Mouse (Mus musculus) kidney, adult 2 months (tissue): Measurements from ENCODE around the gene Elavl2. TPM values are rescaled to one million over a fixed set of nuclear protein-coding genes. Genes with fewer than 3 reads are reported as not detected.

Experiments
- DNase-seq: peaks from one replicate; pipeline ENCODE4 v3.0.0; 2021
- H3K27ac ChIP-seq: fragments of 200-500 bp; 2 replicates; pipeline ENCODE4 v1.5.1; 2012; ENCODE audit warnings: low read depth, low read length, control low read depth, inconsistent platforms; ENCODE audit not compliant: insufficient read depth
- H3K27me3 ChIP-seq: fragments of 200-500 bp; replicated peaks from 2 replicates; pipeline ENCODE4 v1.6.1; 2012; ENCODE audit warnings: mild to moderate bottlenecking, moderate library complexity, low read length, inconsistent platforms; ENCODE audit not compliant: control insufficient read depth, insufficient read depth
- H3K36me3 ChIP-seq: fragments of 200-500 bp; 2 replicates; pipeline ENCODE4 v1.6.1; 2012; ENCODE audit warnings: mild to moderate bottlenecking, moderate library complexity, low read length, inconsistent platforms; ENCODE audit not compliant: control insufficient read depth, insufficient read depth
- H3K4me1 ChIP-seq: fragments of 200-500 bp; 2 replicates; pipeline ENCODE4 v1.6.1; 2011; ENCODE audit warnings: low read length; ENCODE audit not compliant: control insufficient read depth, insufficient read depth
- H3K4me3 ChIP-seq: fragments of 200-500 bp; 2 replicates; pipeline ENCODE4 v1.5.1; 2011; ENCODE audit warnings: mild to moderate bottlenecking, low read depth, low read length, control low read depth; ENCODE audit not compliant: insufficient read depth
- CTCF ChIP-seq: fragments of 200-500 bp; conservative IDR thresholded peaks from 2 replicates; pipeline ENCODE4 v1.5.1; 2011; ENCODE audit warnings: low read depth, mild to moderate bottlenecking, control low read depth, low read length, moderate library complexity, mixed read lengths; ENCODE audit not compliant: insufficient read depth, insufficient read length
- POLR2A ChIP-seq: fragments of 200-500 bp; IDR thresholded peaks from one replicate; pipeline ENCODE4 v1.6.1; 2011; ENCODE audit warnings: low read depth, low read length, control low read depth
- WGBS: fragments of 180-500 bp; shearing (Covaris S2); methylation state at CpG from one replicate; pipeline ENCODE4 v1.1.7; 2018; 5-methylcytosine and 5-hydroxymethylcytosine counted together
- polyA plus RNA-seq: library from polyadenylated mRNA; depleted of rRNA; stranded (reverse); fragments of >200 nt; gene quantifications from 2 replicates; pipeline ENCODE4 v1.2.3, GENCODE M21; 2012

Gene Elavl2
- polyA plus RNA-seq, 1 experiment, result 0.34 TPM

- WGBS, result 3% methylated on average over 24 of the region's 24 CpGs
- no peak overlapping the region for H3K27ac ChIP-seq
- TF ChIP-seq CTCF (no peak), POLR2A (no peak)
Measured at GRCm38 (mm10) chr4:91380341-91381117, 20.1 kb downstream of the Elavl2 start.

GRCm38 (mm10) chr4:91379559-91379958 lies 21.0 kb downstream of the Elavl2 start:
- no peaks in the 10 kb centered on the region for H3K36me3 ChIP-seq
- under 1% methylated on average over 9 of the region's 9 CpGs for WGBS
- no peak for TF ChIP-seq POLR2A
- no peak for TF ChIP-seq CTCF
- no peak overlapping the region for H3K4me3 ChIP-seq
- peak; percentile 5 for DNase-seq
- no peaks in the 10 kb centered on the region for H3K4me1 ChIP-seq
- H3K27ac ChIP-seq, result no peak overlapping the region
- H3K27me3 ChIP-seq, result no peaks in the 10 kb centered on the region

More at GRCm38 (mm10) chr4:91380341-91381117, 20.1 kb downstream of the Elavl2 start:
- no peaks in the 10 kb centered on the region for H3K27me3 ChIP-seq
- no peak overlapping the region for H3K4me3 ChIP-seq
- DNase-seq, result no peak
- no peaks in the 10 kb centered on the region for H3K4me1 ChIP-seq
- no peaks in the 10 kb centered on the region for H3K36me3 ChIP-seq

- Histone ChIP-seq H3K27ac (no peak overlapping the region), H3K4me1 (no peaks in the 10 kb centered on the region), H3K4me3 (peak overlapping the region; percentile 49), H3K36me3 (no peaks in the 10 kb centered on the region), H3K27me3 (peaks cover 2% of the 10 kb centered on the region; the same call in 1 of the 2 replicates)
- TF ChIP-seq POLR2A (no peak), CTCF (no peak)
- WGBS, result 2% methylated on average over 28 of the region's 28 CpGs
- DNase-seq, result peak; percentile 82
Measured at GRCm38 (mm10) chr4:91376317-91376910, 24.2 kb downstream of the Elavl2 start.

DNA sequence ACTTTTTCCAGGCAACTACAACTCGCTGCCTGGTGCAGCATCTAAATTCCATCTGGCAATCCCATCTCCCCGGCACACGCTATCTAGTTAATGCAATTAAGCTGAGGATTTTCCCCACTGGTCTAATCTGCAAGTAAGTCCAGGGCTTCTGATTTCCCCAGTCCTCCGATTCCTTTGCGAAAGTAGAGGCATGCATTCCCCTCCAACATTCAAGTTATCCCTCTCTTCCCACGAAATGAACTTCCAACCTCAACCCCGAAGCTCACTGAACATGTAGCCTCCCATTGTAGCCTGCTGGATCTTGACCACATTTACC lies 25.3 kb downstream of the Elavl2 start:
- H3K27me3 ChIP-seq, result peaks cover 5% of the 10 kb centered on the region; the same call in 1 of the 2 replicates
- WGBS, result 3% methylated on average over 7 of the region's 7 CpGs

GRCm38 (mm10) chr4:91374571-91375371 lies 25.8 kb downstream of the Elavl2 start:
- DNase-seq, result no peak
- no peak for TF ChIP-seq POLR2A
- TF ChIP-seq CTCF, result no peak
- peaks cover 5% of the 10 kb centered on the region; the same call in 1 of the 2 replicates for H3K27me3 ChIP-seq
- H3K27ac ChIP-seq, result no peak overlapping the region
- no peaks in the 10 kb centered on the region for H3K36me3 ChIP-seq
- H3K4me3 ChIP-seq, result no peak overlapping the region
- WGBS, result 2% methylated on average over 46 of the region's 46 CpGs
- no peaks in the 10 kb centered on the region for H3K4me1 ChIP-seq

More for the DNA sequence above, 25.3 kb downstream of the Elavl2 start:
- H3K4me3 ChIP-seq, result no peak overlapping the region
- TF ChIP-seq POLR2A, result no peak
- TF ChIP-seq CTCF, result no peak
- no peaks in the 10 kb centered on the region for H3K4me1 ChIP-seq
- no peak overlapping the region for H3K27ac ChIP-seq
- DNase-seq, result no peak
- H3K36me3 ChIP-seq, result no peaks in the 10 kb centered on the region

GRCm38 (mm10) chr4:91372844-91373243 lies 27.7 kb downstream of the Elavl2 start:
- no peak for DNase-seq
- Histone ChIP-seq H3K4me1 (no peaks in the 10 kb centered on the region), H3K27ac (no peak overlapping the region), H3K27me3 (peaks cover 5% of the 10 kb centered on the region; the same call in 1 of the 2 replicates), H3K36me3 (no peaks in the 10 kb centered on the region), H3K4me3 (no peak overlapping the region)
- TF ChIP-seq POLR2A (no peak), CTCF (no peak)
- 8% methylated on average over 13 of the region's 13 CpGs for WGBS

- Histone ChIP-seq H3K27ac (no peak overlapping the region), H3K4me1 (no peaks in the 10 kb centered on the region), H3K36me3 (no peaks in the 10 kb centered on the region), H3K4me3 (no peak overlapping the region), H3K27me3 (peaks cover 5% of the 10 kb centered on the region; the same call in 1 of the 2 replicates)
- TF ChIP-seq POLR2A (no peak), CTCF (no peak)
- WGBS, result 1% methylated on average over 35 of the region's 44 CpGs
- peak; percentile 24 for DNase-seq
Measured at GRCm38 (mm10) chr4:91371819-91372215, 28.8 kb downstream of the Elavl2 start.
